In the genomic region with DNA sequence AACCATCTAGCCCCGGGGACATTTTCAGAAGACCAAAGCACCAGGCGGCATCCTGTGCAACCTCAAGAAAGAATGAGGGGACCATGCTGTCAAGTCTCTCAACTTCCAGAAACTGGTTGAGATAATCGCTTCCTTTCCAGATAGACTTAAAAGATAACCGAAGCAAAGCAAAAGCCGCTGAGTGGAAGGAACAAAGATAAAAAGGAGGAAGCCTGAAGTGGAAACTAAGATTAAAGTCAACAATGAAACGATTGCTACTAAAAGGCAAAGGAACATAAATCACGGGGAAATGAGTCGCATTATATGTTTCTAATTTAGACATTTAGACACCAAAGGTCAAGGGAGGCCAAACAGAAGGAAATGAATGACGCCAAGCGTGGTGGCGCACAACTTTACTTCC, we compare ENCODE assay signal across 14 mouse cellular contexts.
"Had no signal": no experiment of that assay in that cellular context is flagged by ENCODE, and none has a peak within 500 bp of the region (broad histone marks: within the 10 kb centered on the region; RNA-seq: fewer than 3 reads in every experiment).

No protein-coding gene starts in this region.

- H3K27me3 ChIP-seq: intestine, embryonic 15.5 days; kidney, embryonic 15.5 days; liver, embryonic 15.5 days; lung, embryonic 15.5 days; midbrain, embryonic 13.5 days; neural tube, embryonic 12.5 days had no signal

- ATAC-seq: intestine, embryonic 15.5 days; midbrain, embryonic 13.5 days had no signal

- H3K4me1 ChIP-seq: intestine, embryonic 15.5 days; kidney, embryonic 15.5 days; liver, embryonic 15.5 days; lung, embryonic 15.5 days; midbrain, embryonic 13.5 days; neural tube, embryonic 12.5 days had no signal

- H3K9ac ChIP-seq: intestine, embryonic 15.5 days; kidney, embryonic 15.5 days; liver, embryonic 15.5 days; lung, embryonic 15.5 days; midbrain, embryonic 13.5 days; neural tube, embryonic 12.5 days had no signal

- H3K9me3 ChIP-seq: intestine, embryonic 15.5 days; liver, embryonic 15.5 days; lung, embryonic 15.5 days had no signal

- H3K4me2 ChIP-seq: intestine, embryonic 15.5 days; kidney, embryonic 15.5 days; liver, embryonic 11.5 days; liver, embryonic 15.5 days; lung, embryonic 15.5 days; midbrain, embryonic 13.5 days; neural tube, embryonic 12.5 days had no signal

- H3K4me3 ChIP-seq: intestine, embryonic 15.5 days; kidney, embryonic 15.5 days; liver, embryonic 15.5 days; lung, embryonic 15.5 days; midbrain, embryonic 13.5 days; myocyte; neural tube, embryonic 12.5 days had no signal

- H3K27ac ChIP-seq: intestine, embryonic 15.5 days; kidney, embryonic 15.5 days; liver, embryonic 15.5 days; lung, embryonic 15.5 days; midbrain, embryonic 13.5 days; neural tube, embryonic 12.5 days; stomach, postnatal 0 days had no signal

- DNase-seq: kidney, adult 2 months; kidney, postnatal 36 days; layer of hippocampus, adult 9-11 months; layer of hippocampus, postnatal 36 days; thymus, postnatal 25 days had no signal

- H3K36me3 ChIP-seq: intestine, embryonic 15.5 days; kidney, embryonic 15.5 days; liver, embryonic 15.5 days; lung, embryonic 15.5 days; midbrain, embryonic 13.5 days; neural tube, embryonic 12.5 days had no signal
